Mouse (Mus musculus) central nervous system, embryonic 11.5 days (tissue): Measurements from ENCODE around the gene Zfp131. TPM values are rescaled to one million over a fixed set of nuclear protein-coding genes. Genes with fewer than 3 reads are reported as not detected.

Source experiments
- polyA plus RNA-seq: library from polyadenylated mRNA; depleted of rRNA; stranded (reverse); fragments of >200 nt; gene quantifications from 2 replicates; pipeline ENCODE4 v1.2.3, GENCODE M21; 2012; rRNA removed

Gene Zfp131
- 43.6 and 48.0 TPM in 2 replicates for polyA plus RNA-seq

DNA sequence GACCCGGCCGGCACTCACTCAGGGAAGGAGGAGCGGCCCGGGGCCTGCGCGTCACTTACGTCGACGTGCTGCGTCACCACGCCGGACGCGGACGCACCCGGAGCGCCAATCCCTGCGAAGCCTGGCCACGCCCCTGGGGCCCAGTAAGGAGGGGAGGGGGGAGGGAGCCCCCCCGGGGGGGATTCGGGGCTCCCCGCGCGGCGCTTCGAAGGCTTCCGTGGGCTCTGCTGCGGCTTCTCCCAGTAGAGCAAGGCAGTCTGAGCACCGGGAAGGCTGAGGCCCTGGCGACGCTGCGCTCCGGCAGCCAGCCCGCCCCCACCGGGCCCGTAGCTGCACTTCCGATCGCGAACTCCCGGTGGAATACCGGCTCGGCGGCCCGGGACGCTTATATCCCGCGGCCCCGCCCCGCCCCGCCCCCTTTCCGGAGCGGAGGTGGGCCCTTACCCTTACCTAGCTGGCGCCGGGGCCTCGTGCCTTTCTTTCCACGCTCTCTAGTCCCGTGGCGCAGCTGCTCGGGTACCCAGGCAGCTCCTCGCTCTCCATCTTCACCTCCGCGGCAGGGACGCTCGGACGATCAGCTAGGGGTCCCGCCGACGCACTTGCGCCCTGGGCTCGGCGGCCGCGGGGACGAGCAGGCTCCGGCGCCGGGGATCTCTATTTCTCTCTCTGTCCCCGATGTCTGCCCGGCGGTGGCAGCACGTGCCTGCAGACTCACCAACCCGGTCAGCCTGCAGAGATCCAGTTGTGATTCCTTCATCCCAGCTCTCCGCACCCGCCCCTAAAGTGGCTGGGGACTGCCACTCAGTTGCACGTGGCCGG is at the start of gene Zfp131:
Gene Zfp131 (minus strand): TSS at position 129 of the 819 bp plus-strand sequence.

DNA sequence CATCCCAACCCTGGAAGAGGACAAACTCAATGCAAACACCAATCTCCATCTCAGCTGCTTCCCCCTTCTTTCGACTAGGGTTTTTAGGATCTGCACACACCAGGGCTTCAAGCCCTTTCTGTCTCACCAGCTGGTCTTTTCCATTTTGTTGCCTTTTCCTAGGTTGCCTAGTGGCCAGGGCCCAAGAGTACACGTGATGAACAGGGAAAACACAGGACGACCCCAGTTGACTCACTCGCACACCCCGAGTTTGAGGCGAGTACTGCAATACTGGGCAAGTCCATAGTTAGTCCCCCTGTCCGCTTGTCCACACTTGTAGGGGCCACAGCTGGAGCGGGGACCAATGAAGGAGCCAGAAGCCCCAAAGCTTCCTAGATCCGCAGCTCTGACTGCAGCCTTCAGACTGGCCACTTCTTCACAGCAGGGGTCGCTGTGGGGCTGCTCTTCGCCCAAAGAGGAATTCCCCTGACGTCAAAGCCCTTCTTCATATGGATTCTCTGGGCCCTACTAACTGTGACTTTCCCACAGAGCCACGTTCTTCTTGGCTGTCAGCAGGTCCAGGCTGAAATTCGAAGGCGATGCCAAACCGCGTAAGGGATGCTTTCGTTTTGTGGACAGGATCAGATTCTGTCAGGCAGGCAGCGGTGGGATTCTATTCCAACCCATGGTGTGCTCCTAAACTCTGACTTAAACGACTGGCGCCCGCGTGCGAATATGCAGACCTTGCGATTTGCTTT is 44.8 kb upstream of the Zfp131 start, which contains the start of gene D13Ertd608e:
Gene D13Ertd608e (plus strand): TSS at position 687 of the 737 bp plus-strand sequence.

DNA sequence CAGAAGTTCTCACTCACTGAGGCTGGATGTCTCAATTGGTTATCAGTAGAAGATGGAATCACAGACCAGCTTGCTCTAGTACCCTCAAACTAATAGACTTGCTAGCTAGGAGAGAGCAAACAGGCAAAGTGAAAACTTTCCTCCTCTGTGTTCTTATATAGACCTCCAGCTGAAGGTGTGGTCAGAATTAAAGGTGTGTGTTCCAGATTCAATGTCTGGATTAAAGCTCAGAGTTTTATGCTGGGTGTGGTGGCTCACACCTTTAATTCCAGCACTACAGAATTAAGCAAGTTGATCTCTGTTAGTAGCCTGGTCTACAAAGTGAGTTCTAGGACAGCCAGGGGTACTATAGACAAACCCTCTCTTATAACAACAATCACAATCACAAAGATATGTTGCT is 39.4 kb upstream of the Zfp131 start, which contains the start of gene AF067063:
Gene AF067063 (minus strand): TSS at position 101 of the 400 bp plus-strand sequence.

DNA sequence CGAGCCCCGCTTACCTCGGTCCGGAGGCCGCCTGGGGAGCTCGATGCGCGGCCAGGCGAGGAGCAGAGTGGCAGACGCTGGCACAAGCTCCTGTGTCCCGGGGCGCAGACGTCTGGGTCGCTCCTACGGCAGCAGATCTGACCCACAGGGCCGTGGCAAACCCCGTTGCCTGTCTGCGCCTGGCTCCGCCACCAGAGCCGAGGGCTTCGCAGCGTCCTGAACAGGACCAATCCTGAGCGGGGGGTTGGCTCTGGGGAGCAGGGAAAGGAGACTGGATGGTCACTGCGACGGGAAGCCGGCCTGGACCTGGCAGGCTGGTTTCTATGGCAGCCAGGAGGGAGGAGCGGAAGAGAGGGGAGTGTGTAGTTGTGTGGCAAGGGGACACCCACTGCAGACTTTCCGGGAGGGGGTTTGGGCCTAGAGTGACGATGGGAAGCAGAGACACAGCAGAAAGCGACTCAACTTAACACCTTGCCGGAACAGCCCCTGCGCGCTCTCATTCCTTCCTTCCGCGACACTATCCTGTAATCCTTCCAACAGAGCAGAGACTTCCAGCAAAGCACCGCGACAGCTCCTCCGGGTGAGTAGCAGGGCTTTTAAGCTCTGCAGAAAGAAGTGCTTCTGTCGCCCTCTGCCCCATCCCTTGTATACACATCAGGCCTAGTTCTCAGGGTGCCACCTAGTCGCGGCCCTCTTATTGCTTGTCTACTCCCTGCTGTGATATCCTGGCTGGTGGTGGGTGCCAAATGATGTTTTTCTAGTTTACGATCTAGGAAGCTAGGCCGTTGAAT is 34.8 kb downstream of the Zfp131 start, which contains the start of gene Nim1k:
Gene Nim1k (minus strand): TSS at position 202 of the 791 bp plus-strand sequence.

Other genes with a start within 250 kb of the Zfp131 start
- gene Ccl28, start 167.1 kb downstream of the Zfp131 start, polyA plus RNA-seq, result 0.05 and 0.12 TPM in 2 replicates
- gene Hmgcs1, start 100.5 kb downstream of the Zfp131 start, polyA plus RNA-seq, result 238 and 252 TPM in 2 replicates
- gene Nim1k, start 35.0 kb downstream of the Zfp131 start, polyA plus RNA-seq, result 0.94 and 1.2 TPM in 2 replicates
- not detected in 2 replicates for gene AF067063, start 39.3 kb upstream of the Zfp131 start, polyA plus RNA-seq
- gene D13Ertd608e, start 45.1 kb upstream of the Zfp131 start, polyA plus RNA-seq, result not detected in 2 replicates
- not detected in 2 replicates for gene Tcstv1, start 103.9 kb upstream of the Zfp131 start, polyA plus RNA-seq
- gene Gm21761, start 138.4 kb upstream of the Zfp131 start, polyA plus RNA-seq, result not detected in 2 replicates
- gene B020031M17Rik, start 159.9 kb upstream of the Zfp131 start, polyA plus RNA-seq, result not detected in 2 replicates
- not detected in 2 replicates for gene Gm36079, start 236.1 kb upstream of the Zfp131 start, polyA plus RNA-seq